ENCODE assay signal across 44 mouse cellular contexts in the genomic region with DNA sequence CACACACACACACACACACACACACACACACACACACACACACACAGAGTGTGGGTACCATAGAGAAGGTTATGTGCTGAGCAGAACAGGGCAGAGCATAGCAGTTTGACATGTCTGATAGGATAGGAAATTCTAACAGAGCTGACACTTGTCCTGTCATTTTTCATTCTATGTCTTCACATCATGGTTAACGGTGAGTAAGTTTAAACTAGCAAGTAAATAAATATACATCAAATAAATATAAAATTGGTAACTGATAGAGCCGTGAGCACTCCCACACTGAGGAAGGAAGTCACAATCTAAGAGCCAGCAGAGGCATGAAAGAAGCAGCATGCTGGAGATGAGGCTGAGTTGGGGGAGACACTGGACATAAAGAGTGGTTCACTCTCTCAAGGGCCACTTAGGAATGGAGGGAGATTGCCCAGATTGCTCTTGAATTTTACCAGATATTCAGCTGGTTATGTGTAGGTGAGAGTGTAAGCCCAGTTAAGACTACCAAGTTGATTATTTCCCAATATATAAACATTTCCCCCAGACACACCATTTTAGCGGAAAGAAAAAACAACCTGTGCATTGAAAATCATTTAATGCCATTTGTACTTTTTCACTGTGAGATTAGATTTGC. TPM values are rescaled to one million over a fixed set of nuclear protein-coding genes. Genes with fewer than 3 reads are reported as not detected.
"Had no signal": no experiment of that assay in that cellular context is flagged by ENCODE, and none has a peak within 500 bp of the region (broad histone marks: within the 10 kb centered on the region; RNA-seq: fewer than 3 reads in every experiment).

No protein-coding gene starts in this region.

- H3K27ac ChIP-seq: limb, embryonic 10.5 days; limb, embryonic 12.5 days; limb, embryonic 13.5 days; limb, embryonic 15.5 days; liver, embryonic 12.5 days; liver, embryonic 13.5 days; liver, embryonic 14.5 days; liver, embryonic 15.5 days; lung, embryonic 15.5 days; midbrain, embryonic 10.5 days; midbrain, embryonic 12.5 days; midbrain, embryonic 15.5 days; neural tube, embryonic 12.5 days; neural tube, embryonic 13.5 days had no signal

- H3K27me3 ChIP-seq: limb, embryonic 12.5 days; limb, embryonic 13.5 days; limb, embryonic 15.5 days; liver, embryonic 12.5 days; liver, embryonic 13.5 days; liver, embryonic 15.5 days; lung, embryonic 15.5 days; midbrain, embryonic 12.5 days; midbrain, embryonic 15.5 days; neural tube, embryonic 12.5 days; neural tube, embryonic 13.5 days had no signal

- H3K4me3 ChIP-seq: limb, embryonic 10.5 days; limb, embryonic 12.5 days; limb, embryonic 13.5 days; limb, embryonic 15.5 days; liver, embryonic 12.5 days; liver, embryonic 13.5 days; liver, embryonic 15.5 days; lung, embryonic 15.5 days; megakaryocyte, embryonic 14.5 days; midbrain, embryonic 10.5 days; midbrain, embryonic 12.5 days; midbrain, embryonic 15.5 days; myocyte; neural tube, embryonic 12.5 days; neural tube, embryonic 13.5 days had no signal

- H3K4me1 ChIP-seq: limb, embryonic 10.5 days; limb, embryonic 12.5 days; limb, embryonic 13.5 days; limb, embryonic 15.5 days; liver, embryonic 12.5 days; liver, embryonic 13.5 days; liver, embryonic 15.5 days; lung, embryonic 15.5 days; midbrain, embryonic 10.5 days; midbrain, embryonic 12.5 days; midbrain, embryonic 15.5 days; neural tube, embryonic 12.5 days; neural tube, embryonic 13.5 days had no signal

- H3K9me3 ChIP-seq: limb, embryonic 10.5 days; limb, embryonic 12.5 days; limb, embryonic 13.5 days; limb, embryonic 15.5 days; liver, embryonic 12.5 days; liver, embryonic 13.5 days; liver, embryonic 15.5 days; lung, embryonic 15.5 days; megakaryocyte, embryonic 14.5 days; midbrain, embryonic 10.5 days; midbrain, embryonic 12.5 days; midbrain, embryonic 15.5 days; neural tube, embryonic 12.5 days; neural tube, embryonic 13.5 days had no signal

- DNase-seq: left cerebral cortex, postnatal 4 days; liver; liver, embryonic 13.5 days; liver, postnatal 0 days; lung, adult 18-20 months; lung, adult 2 months; lung, embryonic 14.5 days; lung, postnatal 10 days; lung, postnatal 14 days; lung, postnatal 36 days; lung, postnatal 4 days; midbrain, embryonic 14.5 days had no signal

- H3K9ac ChIP-seq: limb, embryonic 12.5 days; limb, embryonic 13.5 days; limb, embryonic 15.5 days; liver, embryonic 12.5 days; liver, embryonic 13.5 days; liver, embryonic 14.5 days; liver, embryonic 15.5 days; liver, postnatal 0 days; lung, embryonic 14.5 days; lung, embryonic 15.5 days; midbrain, embryonic 12.5 days; midbrain, embryonic 15.5 days; neural tube, embryonic 12.5 days; neural tube, embryonic 13.5 days had no signal

- H3K4me2 ChIP-seq: limb, embryonic 12.5 days; limb, embryonic 13.5 days; limb, embryonic 15.5 days; liver, embryonic 11.5 days; liver, embryonic 12.5 days; liver, embryonic 13.5 days; liver, embryonic 15.5 days; lung, embryonic 14.5 days; lung, embryonic 15.5 days; midbrain, embryonic 11.5 days; midbrain, embryonic 12.5 days; midbrain, embryonic 15.5 days; neural tube, embryonic 12.5 days; neural tube, embryonic 13.5 days had no signal

- ATAC-seq: liver, embryonic 12.5 days; midbrain, embryonic 15.5 days; midbrain, embryonic 16.5 days had no signal

- H3K36me3 ChIP-seq: limb, embryonic 10.5 days; limb, embryonic 12.5 days; limb, embryonic 13.5 days; limb, embryonic 15.5 days; liver, embryonic 12.5 days; liver, embryonic 13.5 days; liver, embryonic 15.5 days; lung, embryonic 15.5 days; midbrain, embryonic 10.5 days; midbrain, embryonic 12.5 days; midbrain, embryonic 15.5 days; neural tube, embryonic 12.5 days; neural tube, embryonic 13.5 days had no signal

RNA-seq across cellular contexts. Expression of a gene that starts 5.3 kb away (rescaled TPM):
- total RNA-seq: liver, adult 2 months; megakaryocyte-erythroid progenitor cell, adult 5-6 weeks; midbrain, postnatal 0 days had no signal
- polyA plus RNA-seq: limb, embryonic 10.5 days; limb, embryonic 11.5 days; limb, embryonic 12.5 days; liver, adult 2 months; liver, embryonic 11.5 days; liver, embryonic 12.5 days; liver, embryonic 13.5 days; lung, embryonic 14.5 days; midbrain, embryonic 10.5 days; midbrain, embryonic 11.5 days; midbrain, embryonic 12.5 days; midbrain, embryonic 14.5 days; midbrain, embryonic 15.5 days; midbrain, embryonic 16.5 days; midbrain, postnatal 0 days; myocyte; neural tube, embryonic 11.5 days; neural tube, embryonic 12.5 days had no signal

RNA-seq across cellular contexts. Expression of a gene that starts 48.8 kb away (rescaled TPM):
- total RNA-seq: left cerebral cortex, postnatal 10 days; left cerebral cortex, postnatal 14 days; left cerebral cortex, postnatal 25 days; left cerebral cortex, postnatal 36 days; left cerebral cortex, postnatal 4 days; liver, adult 2 months; megakaryocyte progenitor cell, adult 5-6 weeks; megakaryocyte, adult 5-6 weeks; megakaryocyte-erythroid progenitor cell, adult 5-6 weeks; midbrain, postnatal 0 days; monocyte, adult 5-6 weeks had no signal
- polyA plus RNA-seq: limb, embryonic 10.5 days; limb, embryonic 12.5 days; limb, embryonic 13.5 days; limb, embryonic 14.5 days; limb, embryonic 15.5 days; liver, adult 2 months; liver, embryonic 11.5 days; liver, embryonic 12.5 days; liver, embryonic 13.5 days; liver, embryonic 14.5 days; liver, embryonic 15.5 days; liver, embryonic 16.5 days; liver, postnatal 0 days; lung, embryonic 14.5 days; lung, embryonic 15.5 days; midbrain, embryonic 10.5 days; midbrain, embryonic 12.5 days; midbrain, embryonic 14.5 days; midbrain, embryonic 15.5 days; midbrain, embryonic 16.5 days; myocyte; neural tube, embryonic 11.5 days; neural tube, embryonic 12.5 days; neural tube, embryonic 13.5 days had no signal
